Mouse (Mus musculus) midbrain, embryonic 14.5 days (tissue): ENCODE results near the gene Chfr. TPM values are rescaled to one million over a fixed set of nuclear protein-coding genes. Genes with fewer than 3 reads are reported as not detected.

Experiments
- ATAC-seq: fragments of 200-750 bp; cut with Nextera tagmentation; 2 replicates; pipeline ENCODE4 v1.8.0; 2017; ENCODE audit warnings: moderate number of reproducible peaks, moderate library complexity; ENCODE audit not compliant: low FRiP score, low TSS enrichment
- DNase-seq: peaks from one replicate; pipeline ENCODE4 v3.0.0-alpha.2; 2015
- H3K27ac ChIP-seq: fragments of 300-500 bp; sonication (generic); replicated peaks from 2 replicates; pipeline ENCODE4 v1.5.1; 2014; ENCODE audit warnings: mild to moderate bottlenecking, low read depth, low read length, moderate library complexity
- H3K27me3 ChIP-seq: fragments of 300-500 bp; sonication (generic); 2 replicates; pipeline ENCODE4 v1.6.1; 2014; ENCODE audit warnings: low read length, control low read depth, mixed read lengths; ENCODE audit not compliant: control insufficient read depth, insufficient read depth
- H3K36me3 ChIP-seq: fragments of 300-500 bp; sonication (generic); 2 replicates; pipeline ENCODE4 v1.6.1; 2014; ENCODE audit warnings: low read length, control low read depth; ENCODE audit not compliant: control insufficient read depth, insufficient read depth
- H3K4me1 ChIP-seq: fragments of 300-500 bp; sonication (generic); 2 replicates; pipeline ENCODE4 v1.6.1; 2014; ENCODE audit warnings: mild to moderate bottlenecking, antibody characterized with exemption, low read length, control low read depth; ENCODE audit not compliant: control insufficient read depth, insufficient read depth
- H3K4me2 ChIP-seq: fragments of 300-500 bp; sonication (generic); 2 replicates; pipeline ENCODE4 v1.6.1; 2014; ENCODE audit warnings: mild to moderate bottlenecking, low read length, moderate library complexity
- H3K4me3 ChIP-seq: fragments of 300-500 bp; sonication (generic); replicated peaks from 2 replicates; pipeline ENCODE4 v1.5.1; 2014; ENCODE audit warnings: low read depth, low read length
- H3K9ac ChIP-seq: fragments of 300-500 bp; sonication (generic); replicated peaks from 2 replicates; pipeline ENCODE4 v1.6.1; 2014; ENCODE audit warnings: mild to moderate bottlenecking, low read length, moderate library complexity
- H3K9me3 ChIP-seq: fragments of 300-500 bp; sonication (generic); 2 replicates; pipeline ENCODE4 v1.6.1; 2016; ENCODE audit warnings: low read length, control low read depth, mixed read lengths; ENCODE audit not compliant: control insufficient read depth
- WGBS: fragments of 180-500 bp; shearing (Covaris S2); extraction: QIAGEN DNeasy Blood & Tissue Kit; methylation state at CpG from one replicate; pipeline ENCODE4 v1.1.7; 2014; 5-methylcytosine and 5-hydroxymethylcytosine counted together
- polyA plus RNA-seq: library from polyadenylated mRNA; unstranded; fragments of >200 nt; fragmentation: Nextera tagmentation; extraction: Ambion mirVana; gene quantifications from 2 replicates; pipeline ENCODE4 v1.2.1, GENCODE M21; 2014

The Chfr gene
- polyA plus RNA-seq, 1 experiment from 2014 or later, result 113 TPM

DNA sequence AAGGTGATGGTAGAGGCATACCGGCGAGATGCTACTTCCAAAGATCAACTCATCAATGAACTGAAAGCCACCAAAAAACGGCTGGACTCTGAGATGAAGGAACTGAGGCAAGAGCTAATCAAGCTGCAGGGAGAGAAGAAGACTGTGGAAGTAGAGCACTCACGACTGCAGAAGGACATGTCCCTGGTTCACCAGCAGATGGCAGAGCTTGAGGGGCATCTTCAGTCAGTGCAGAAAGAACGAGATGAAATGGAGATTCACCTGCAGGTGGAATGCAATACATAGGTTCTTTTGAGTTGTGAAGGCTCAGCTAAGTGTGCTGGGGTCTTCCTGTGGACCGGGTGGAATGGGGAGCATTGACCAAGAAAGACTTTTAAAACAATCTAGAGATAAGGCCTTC is 69.1 kb downstream of the Chfr start:
- no peak overlapping the region for H3K4me3 ChIP-seq
- no peaks in the 10 kb centered on the region for H3K27me3 ChIP-seq
- no peak overlapping the region for H3K9ac ChIP-seq
- peaks cover 93% of the 10 kb centered on the region for H3K36me3 ChIP-seq
- DNase-seq (no peak), ATAC-seq (no peak)
- WGBS, result 81% methylated on average over 6 of the region's 6 CpGs
- no peaks in the 10 kb centered on the region for H3K4me1 ChIP-seq
- H3K9me3 ChIP-seq, result no peaks in the 10 kb centered on the region
- no peak overlapping the region for H3K4me2 ChIP-seq
- no peak overlapping the region for H3K27ac ChIP-seq

DNA sequence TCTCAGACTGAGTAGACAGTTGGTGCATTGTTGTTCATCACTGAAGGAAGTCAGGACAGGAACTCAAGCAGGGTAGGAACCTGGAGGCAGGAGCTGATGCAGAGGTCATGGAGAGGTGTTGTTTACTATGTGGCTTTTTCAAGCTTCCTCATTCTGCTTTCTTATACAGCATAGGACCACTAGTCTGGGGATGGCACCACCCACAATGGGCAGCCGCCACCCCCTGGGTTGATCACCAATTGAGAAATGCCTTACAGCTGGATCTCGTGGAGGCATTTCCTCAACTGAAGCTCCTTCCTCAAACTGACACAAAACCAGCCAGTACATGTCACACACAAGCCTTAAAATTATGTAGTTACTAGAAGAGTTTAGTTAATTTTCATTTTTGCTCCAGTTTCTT is 75.7 kb downstream of the Chfr start:
- DNase-seq, result no peak
- no peak for ATAC-seq
- no peak overlapping the region for H3K27ac ChIP-seq
- H3K9me3 ChIP-seq, result no peaks in the 10 kb centered on the region
- peaks cover 93% of the 10 kb centered on the region for H3K36me3 ChIP-seq
- no peak overlapping the region for H3K4me3 ChIP-seq
- 95% methylated on average over 2 of the region's 2 CpGs for WGBS
- no peak overlapping the region for H3K4me2 ChIP-seq
- no peaks in the 10 kb centered on the region for H3K4me1 ChIP-seq
- no peaks in the 10 kb centered on the region for H3K27me3 ChIP-seq
- no peak overlapping the region for H3K9ac ChIP-seq

DNA sequence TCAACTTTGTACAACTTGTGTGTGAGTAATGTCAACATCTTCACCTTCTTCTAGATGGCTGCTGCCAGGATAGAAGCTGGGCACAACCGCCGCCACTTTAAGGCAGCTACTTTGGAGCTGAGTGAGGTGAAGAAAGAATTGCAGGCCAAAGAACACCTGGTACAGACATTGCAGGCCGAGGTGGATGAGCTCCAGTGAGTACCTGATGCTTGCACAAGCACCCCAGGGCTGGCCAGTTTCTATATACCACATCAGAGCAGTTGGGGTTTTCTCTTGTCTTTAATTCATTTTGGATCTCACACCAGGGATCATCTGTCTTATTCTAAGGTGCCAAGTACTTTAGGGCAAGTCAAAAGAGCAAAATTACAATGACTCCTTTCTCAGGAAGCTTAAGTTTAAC is 81.1 kb downstream of the Chfr start:
- Histone ChIP-seq H3K27ac (no peak overlapping the region), H3K4me3 (no peak overlapping the region), H3K9me3 (no peaks in the 10 kb centered on the region), H3K27me3 (no peaks in the 10 kb centered on the region), H3K9ac (no peak overlapping the region), H3K36me3 (peaks cover 95% of the 10 kb centered on the region), H3K4me2 (no peak overlapping the region), H3K4me1 (no peaks in the 10 kb centered on the region)
- 95% methylated on average over 3 of the region's 3 CpGs for WGBS
- ATAC-seq (no peak), DNase-seq (no peak)

DNA sequence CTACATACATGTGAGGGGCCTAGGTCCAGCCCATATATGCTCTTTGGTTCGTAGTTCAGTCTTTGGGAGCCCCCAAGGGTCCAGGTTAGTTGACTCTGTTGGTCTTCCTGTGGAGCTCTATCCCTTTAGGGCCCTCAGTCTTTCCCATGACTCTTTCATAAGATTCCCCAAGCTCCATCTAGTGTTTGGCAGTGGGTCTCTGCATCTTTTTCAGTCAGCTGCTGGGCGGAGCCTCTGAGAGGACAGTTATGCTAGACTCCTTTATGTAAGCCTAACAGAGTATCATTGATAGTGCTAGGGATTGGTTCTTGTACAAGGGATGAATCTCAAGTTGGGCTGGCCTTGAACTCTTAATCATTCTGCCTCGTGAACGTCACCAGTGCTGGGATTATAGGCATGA is 84.7 kb downstream of the Chfr start:
- H3K4me3 ChIP-seq, result no peak overlapping the region
- no peak for DNase-seq
- 91% methylated on average over 4 of the region's 4 CpGs for WGBS
- no peaks in the 10 kb centered on the region for H3K27me3 ChIP-seq
- ATAC-seq, result no peak
- H3K9me3 ChIP-seq, result no peaks in the 10 kb centered on the region
- H3K36me3 ChIP-seq, result peaks cover 88% of the 10 kb centered on the region
- H3K4me1 ChIP-seq, result no peaks in the 10 kb centered on the region
- H3K27ac ChIP-seq, result no peak overlapping the region
- H3K9ac ChIP-seq, result no peak overlapping the region
- no peak overlapping the region for H3K4me2 ChIP-seq

Other genes with a start within 250 kb of the Chfr start
- 0.45 and 0.53 TPM in 2 replicates for gene Gm15446, start 212.4 kb upstream of the Chfr start, polyA plus RNA-seq
- 18.9 and 22.4 TPM in 2 replicates for gene Zfp932, start 139.3 kb upstream of the Chfr start, polyA plus RNA-seq
- 6.8 and 7.4 TPM in 2 replicates for gene Gm17655, start 63.3 kb upstream of the Chfr start, polyA plus RNA-seq
- 0.55 and 0.80 TPM in 2 replicates for gene Gm35315, start 41.4 kb upstream of the Chfr start, polyA plus RNA-seq
- 1.9 and 3.5 TPM in 2 replicates for gene Plcxd1, start 35.9 kb upstream of the Chfr start, polyA plus RNA-seq
- 50.8 and 64.3 TPM in 2 replicates for gene Gtpbp6, start 27.6 kb upstream of the Chfr start, polyA plus RNA-seq
- gene Zfp605, start 25.8 kb upstream of the Chfr start, polyA plus RNA-seq, result 15.9 and 20.0 TPM in 2 replicates
- gene Golga3, start 40.9 kb downstream of the Chfr start, polyA plus RNA-seq, result 21.2 and 29.4 TPM in 2 replicates
- 26.9 and 27.8 TPM in 2 replicates for gene Ankle2, start 95.2 kb downstream of the Chfr start, polyA plus RNA-seq
- gene Pgam5, start 134.1 kb downstream of the Chfr start, polyA plus RNA-seq, result 109 and 113 TPM in 2 replicates
- gene Pxmp2, start 150.3 kb downstream of the Chfr start, polyA plus RNA-seq, result 10.4 and 10.8 TPM in 2 replicates
- 7.8 and 8.4 TPM in 2 replicates for gene Pole, start 150.5 kb downstream of the Chfr start, polyA plus RNA-seq
- gene P2rx2, start 207.4 kb downstream of the Chfr start, polyA plus RNA-seq, result 5.2 and 6.7 TPM in 2 replicates
- not detected in 2 replicates for gene Lrcol1, start 208.9 kb downstream of the Chfr start, polyA plus RNA-seq